Mouse (Mus musculus) heart, postnatal 25 days (tissue): ENCODE measurements at regions not wholly inside any gene's neighbourhood (a gene's known extent, or its start where the extent isn't known, plus 50 kb on each side); places are given as distances from the start of the nearest gene placed in this dataset.
A peak's percentile ranks its signal among the peaks of the same experiment; 100 is the strongest.

Source experiments
- DNase-seq: peaks from one replicate; pipeline ENCODE4 v3.0.0; 2022; ENCODE audit warnings: low spot score
- intact Hi-C: fragments of 180-260 bp; cut with DNase I; formaldehyde crosslinking; loops from one replicate; pipeline ENCODE4 v1.15.1; 2025

GRCm38 (mm10) chr8:15734461-15734860 lies 688.6 kb upstream of the BB014433 start:
- no peak for DNase-seq
- intact Hi-C loops = loop anchor here (5.0 kb wide), 1 partner anchor 593 kb away; no protein-coding TSS in a partner anchor

GRCm38 (mm10) chr8:15731324-15731723 lies 685.4 kb upstream of the BB014433 start:
- intact Hi-C loops = loop anchor here (5.0 kb wide), 1 partner anchor 596 kb away; no protein-coding TSS in a partner anchor

GRCm38 (mm10) chr8:15729075-15729474 lies 683.2 kb upstream of the BB014433 start:
- DNase-seq = peak; percentile 7
- intact Hi-C loops = loop anchor here (1.0 to 2.0 kb wide), 2 partner anchors 459 to 508 kb away; no protein-coding TSS in a partner anchor

More at GRCm38 (mm10) chr8:15731324-15731723, 685.4 kb upstream of the BB014433 start:
- DNase-seq = no peak

GRCm38 (mm10) chr8:15726310-15726709 lies 680.4 kb upstream of the BB014433 start:
- intact Hi-C loops = no loop called here
- no peak for DNase-seq
